Mouse (Mus musculus) midbrain, embryonic 10.5 days (tissue): ENCODE results near the gene Guk1. TPM values are rescaled to one million over a fixed set of nuclear protein-coding genes. Genes with fewer than 3 reads are reported as not detected.
A peak's percentile ranks its signal among the peaks of the same experiment; 100 is the strongest.

Experiments
- DNase-seq: peaks from one replicate; pipeline ENCODE4 v3.0.0-alpha.2; 2017; ENCODE audit warnings: low spot score
- H3K27ac ChIP-seq: fragments of 300-500 bp; sonication (generic); replicated peaks from 2 replicates; pipeline ENCODE4 v1.5.1; 2016; ENCODE audit warnings: mild to moderate bottlenecking
- H3K27me3 ChIP-seq: fragments of 300-500 bp; sonication (generic); 2 replicates; pipeline ENCODE4 v1.6.1; 2016; ENCODE audit warnings: low read depth, mild to moderate bottlenecking; ENCODE audit not compliant: poor library complexity, severe bottlenecking
- H3K36me3 ChIP-seq: fragments of 300-500 bp; sonication (generic); 2 replicates; pipeline ENCODE4 v1.6.1; 2016; ENCODE audit warnings: mild to moderate bottlenecking, moderate library complexity
- H3K4me1 ChIP-seq: fragments of 300-500 bp; sonication (generic); 2 replicates; pipeline ENCODE4 v1.6.1; 2016
- H3K4me3 ChIP-seq: fragments of 300-500 bp; sonication (generic); 2 replicates; pipeline ENCODE4 v1.5.1; 2016; ENCODE audit warnings: mild to moderate bottlenecking, moderate library complexity
- H3K9me3 ChIP-seq: fragments of 300-500 bp; sonication (generic); replicated peaks from 2 replicates; pipeline ENCODE4 v1.6.1; 2016; ENCODE audit warnings: mild to moderate bottlenecking
- WGBS: fragments of 180-500 bp; shearing (Covaris S2); methylation state at CpG from one replicate; pipeline ENCODE4 v1.1.7; 2016; 5-methylcytosine and 5-hydroxymethylcytosine counted together
- polyA plus RNA-seq: library from polyadenylated mRNA; unstranded; fragments of >200 nt; fragmentation: Nextera tagmentation; extraction: Ambion mirVana; gene quantifications from 2 replicates; pipeline ENCODE4 v1.2.1, GENCODE M21; 2016

The Guk1 gene
- polyA plus RNA-seq, 1 experiment from 2014 or later, result 115 TPM

- H3K36me3 ChIP-seq, result peaks cover 75% of the 10 kb centered on the region
- H3K27me3 ChIP-seq, result no peaks in the 10 kb centered on the region
- H3K4me1 ChIP-seq, result peaks cover 27% of the 10 kb centered on the region
- H3K27ac ChIP-seq, result peak within 1 kb of the TSS; percentile 94
- WGBS, result under 1% methylated on average over 67 of the region's 67 CpGs
- DNase-seq, result peak; percentile 96
- H3K4me3 ChIP-seq, result peak within 1 kb of the TSS; percentile 95
- H3K9me3 ChIP-seq, result no peaks in the 10 kb centered on the region
These were observed 16.3 kb upstream of the Guk1 start, which contains the start of gene 2310033P09Rik for GRCm38 (mm10) chr11:59208153-59208831. 2310033P09Rik (plus strand) TSS chr11:59208321.

- Histone ChIP-seq H3K27me3 (no peaks in the 10 kb centered on the region), H3K4me3 (peak within 1 kb of the TSS; percentile 98), H3K4me1 (peaks cover 18% of the 10 kb centered on the region), H3K9me3 (no peaks in the 10 kb centered on the region), H3K27ac (peak within 1 kb of the TSS; percentile 85), H3K36me3 (peaks cover 46% of the 10 kb centered on the region)
- 1% methylated on average over 63 of the region's 63 CpGs for WGBS
- DNase-seq, result peak; percentile 96
These were observed 10.3 kb upstream of the Guk1 start, which contains the start of gene Mrpl55 for GRCm38 (mm10) chr11:59202081-59202995. Mrpl55 (plus strand) TSS chr11:59202486.

DNA sequence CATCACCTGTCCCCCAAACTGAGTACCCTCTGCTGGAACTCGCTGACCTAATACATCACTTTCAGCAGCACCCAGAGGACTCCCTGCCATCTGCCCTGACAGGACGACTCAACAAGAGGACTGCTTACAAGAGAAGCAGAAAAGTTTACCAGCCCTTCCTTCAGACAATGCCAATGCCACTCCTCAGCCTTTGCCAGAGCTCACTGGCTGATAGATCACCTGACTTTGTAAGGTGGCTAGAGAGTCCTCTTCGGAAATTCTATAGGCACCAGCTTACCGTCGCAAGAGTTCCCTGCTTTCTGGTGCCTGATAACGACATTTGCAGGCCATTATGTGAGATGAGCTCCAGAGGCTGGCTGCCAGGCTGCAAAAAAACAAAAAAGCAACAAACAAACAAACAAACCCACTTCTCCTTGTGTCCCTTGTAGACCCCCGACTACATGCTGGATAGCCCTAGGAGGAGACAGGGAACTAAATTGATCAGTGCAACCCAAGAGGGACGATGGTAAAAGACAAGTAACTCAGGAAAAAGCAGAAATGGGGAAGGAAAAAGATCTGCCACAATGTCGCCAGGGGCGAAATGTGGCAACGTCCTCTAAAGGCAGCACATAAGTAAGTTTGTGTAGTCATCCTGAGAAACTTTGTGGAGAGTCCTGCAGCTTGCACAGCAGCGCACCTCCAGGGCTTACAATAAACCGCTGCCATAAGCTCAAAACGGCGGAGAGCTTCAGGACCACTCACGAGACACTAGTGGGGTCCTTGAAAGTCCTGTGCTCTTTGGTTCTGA lies 9.4 kb upstream of the Guk1 start:
- Histone ChIP-seq H3K9me3 (no peaks in the 10 kb centered on the region), H3K27ac (peak overlapping the region; percentile 85), H3K27me3 (no peaks in the 10 kb centered on the region), H3K4me3 (peak overlapping the region; percentile 98), H3K36me3 (peaks cover 38% of the 10 kb centered on the region), H3K4me1 (peaks cover 18% of the 10 kb centered on the region)
- WGBS, result 38% methylated on average over 16 of the region's 16 CpGs
- no peak for DNase-seq

GRCm38 (mm10) chr11:59196230-59196629 lies 4.2 kb upstream of the Guk1 start:
- Histone ChIP-seq H3K4me3 (no peak overlapping the region), H3K27ac (no peak overlapping the region), H3K27me3 (no peaks in the 10 kb centered on the region; the same call in 1 of the 2 replicates)

DNA sequence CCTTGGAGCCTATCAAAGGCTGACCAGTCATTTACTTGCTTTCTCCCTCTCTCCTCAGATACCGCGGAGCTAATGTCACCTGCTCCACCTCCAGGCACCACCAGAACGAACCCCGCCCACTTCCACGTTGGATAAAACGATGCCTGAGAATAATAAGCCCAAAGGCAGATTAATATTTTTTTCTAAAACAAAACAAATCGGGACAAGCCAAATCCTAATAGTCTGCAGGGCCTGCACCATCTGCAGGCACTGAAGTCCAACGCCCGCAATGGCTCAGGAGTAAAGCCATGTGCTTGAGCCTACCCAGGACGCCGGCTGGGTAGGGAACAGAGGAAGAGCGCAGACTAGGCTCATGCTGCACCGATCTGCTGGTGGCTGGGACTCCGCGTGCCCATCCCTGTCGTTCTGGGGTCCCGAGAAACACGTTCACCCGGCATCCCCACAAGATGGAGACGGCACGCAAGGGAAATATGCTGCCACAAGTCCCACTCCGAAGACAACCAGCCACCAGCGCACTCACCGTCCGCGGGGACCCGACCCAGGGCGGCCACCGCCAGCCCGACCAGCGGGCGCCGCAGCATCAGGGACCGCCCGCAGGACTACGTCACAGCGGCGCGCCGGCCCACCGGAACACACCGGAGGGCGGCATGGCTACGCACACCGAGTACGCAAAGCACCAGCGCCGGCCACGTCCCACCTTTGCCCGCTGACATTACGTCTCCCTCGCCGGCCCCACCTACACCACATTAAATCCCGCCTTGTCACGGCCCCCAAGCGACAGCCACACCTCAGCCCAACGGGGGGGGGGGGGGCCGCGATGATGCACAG lies 567 bp downstream of the Guk1 start:
- WGBS, result under 1% methylated on average over 59 of the region's 59 CpGs
- Histone ChIP-seq H3K9me3 (no peaks in the 10 kb centered on the region), H3K27ac (peak overlapping the region; percentile 85), H3K4me1 (peaks cover 17% of the 10 kb centered on the region), H3K27me3 (no peaks in the 10 kb centered on the region; the same call in 1 of the 2 replicates), H3K4me3 (peak overlapping the region; percentile 76), H3K36me3 (peaks cover 9% of the 10 kb centered on the region; the same call in 1 of the 2 replicates)
- DNase-seq, result peak; percentile 88

More at GRCm38 (mm10) chr11:59196230-59196629, 4.2 kb upstream of the Guk1 start:
- peaks cover 13% of the 10 kb centered on the region; the same call in 1 of the 2 replicates for H3K36me3 ChIP-seq
- DNase-seq, result no peak
- H3K4me1 ChIP-seq, result peaks cover 6% of the 10 kb centered on the region
- H3K9me3 ChIP-seq, result no peaks in the 10 kb centered on the region

- Histone ChIP-seq H3K36me3 (peaks cover 45% of the 10 kb centered on the region), H3K27me3 (no peaks in the 10 kb centered on the region), H3K4me3 (no peak overlapping the region), H3K27ac (no peak overlapping the region), H3K4me1 (peaks cover 24% of the 10 kb centered on the region), H3K9me3 (no peaks in the 10 kb centered on the region)
- 86% methylated on average over 6 of the region's 6 CpGs for WGBS
- DNase-seq, result no peak
These were observed 4.3 kb downstream of the Guk1 start for GRCm38 (mm10) chr11:59187706-59188105.

GRCm38 (mm10) chr11:59185490-59185889 lies 6.5 kb downstream of the Guk1 start:
- 85% methylated on average over 5 of the region's 5 CpGs for WGBS
- Histone ChIP-seq H3K4me1 (peaks cover 19% of the 10 kb centered on the region), H3K4me3 (no peak overlapping the region), H3K27ac (no peak overlapping the region), H3K9me3 (no peaks in the 10 kb centered on the region), H3K36me3 (peaks cover 47% of the 10 kb centered on the region), H3K27me3 (no peaks in the 10 kb centered on the region)
- no peak for DNase-seq

DNA sequence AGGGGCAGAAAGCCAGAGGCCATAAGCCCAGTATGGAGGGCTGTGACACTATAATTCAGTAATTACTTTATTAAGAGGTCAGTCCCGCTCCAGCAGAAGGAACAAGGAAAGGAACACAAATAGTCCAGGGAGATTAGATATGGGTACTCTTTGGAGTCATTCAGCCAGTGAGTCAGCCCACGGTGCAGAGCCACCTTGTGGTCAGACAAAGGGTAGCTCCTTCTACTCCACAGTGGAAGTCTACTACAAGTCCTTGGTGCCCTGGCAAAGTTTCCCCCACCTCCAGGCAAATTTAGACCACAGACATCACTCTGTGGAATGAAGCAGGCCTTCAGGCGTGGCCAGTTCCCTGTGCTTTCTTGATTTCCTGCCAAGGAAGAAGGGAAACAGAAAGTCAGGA lies 8.2 kb downstream of the Guk1 start:
- WGBS, result 52% methylated on average over 3 of the region's 3 CpGs
- Histone ChIP-seq H3K4me1 (peaks cover 10% of the 10 kb centered on the region), H3K36me3 (peaks cover 47% of the 10 kb centered on the region), H3K4me3 (no peak overlapping the region), H3K9me3 (no peaks in the 10 kb centered on the region), H3K27me3 (peaks cover 14% of the 10 kb centered on the region), H3K27ac (no peak overlapping the region)
- DNase-seq, result peak; percentile 34

DNA sequence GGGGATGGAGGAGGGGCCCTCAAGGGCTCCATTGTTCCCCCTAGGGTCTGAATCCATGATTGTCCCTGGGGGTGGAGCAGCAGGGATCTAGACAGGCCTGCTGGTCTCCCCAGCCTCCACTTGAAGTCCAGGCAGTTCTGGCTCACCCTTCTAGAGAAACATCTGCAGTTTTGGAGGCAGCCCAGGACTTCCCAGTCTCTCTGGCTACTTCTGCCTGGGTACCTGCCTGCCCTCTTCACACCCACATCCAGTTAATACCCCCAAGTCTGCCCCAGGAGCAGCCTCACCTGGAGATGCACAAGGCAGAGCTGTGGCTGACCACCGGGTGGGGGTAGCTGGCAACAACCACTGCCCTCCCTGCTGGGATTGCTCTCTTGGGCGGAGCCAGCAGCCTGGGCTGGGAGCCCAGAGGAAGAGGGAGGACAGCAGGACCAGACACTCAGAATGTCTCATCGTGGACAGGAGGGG lies 9.1 kb downstream of the Guk1 start, which contains the start of gene Gjc2:
TSS of gene Gjc2 (minus strand) at position 350 of the 468 bp plus-strand sequence.
- Histone ChIP-seq H3K4me1 (peaks cover 10% of the 10 kb centered on the region), H3K4me3 (no peak within 1 kb of the TSS), H3K9me3 (no peaks in the 10 kb centered on the region), H3K27ac (no peak within 1 kb of the TSS), H3K36me3 (peaks cover 47% of the 10 kb centered on the region), H3K27me3 (peaks cover 24% of the 10 kb centered on the region)
- DNase-seq, result no peak
- 46% methylated on average over 3 of the region's 3 CpGs for WGBS

DNA sequence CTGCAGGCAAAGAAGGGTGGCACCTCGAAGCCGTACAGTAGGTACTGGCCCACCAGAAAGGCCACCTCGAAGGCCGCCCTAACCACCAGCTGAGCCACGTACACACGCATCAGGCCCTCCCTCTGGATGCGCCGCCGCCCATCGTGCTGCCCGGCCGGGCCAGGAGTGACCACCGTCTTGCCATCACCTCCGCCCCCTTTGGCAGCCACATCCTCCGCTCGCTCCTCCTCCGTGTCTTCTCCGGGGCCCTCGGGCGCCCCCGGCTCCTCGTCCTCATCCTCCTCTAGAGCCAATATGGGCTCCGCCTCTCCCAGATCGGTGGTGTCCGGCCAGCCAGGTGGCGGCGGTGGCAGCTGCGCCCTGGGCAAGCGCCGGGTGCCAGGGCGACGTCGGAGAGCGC lies 15.1 kb downstream of the Guk1 start:
- Histone ChIP-seq H3K9me3 (no peaks in the 10 kb centered on the region), H3K36me3 (no peaks in the 10 kb centered on the region), H3K4me3 (peak overlapping the region; percentile 26; the same call in 1 of the 2 replicates), H3K27ac (no peak overlapping the region), H3K4me1 (peaks cover 9% of the 10 kb centered on the region), H3K27me3 (peaks cover 62% of the 10 kb centered on the region)
- no peak for DNase-seq
- 6% methylated on average over 34 of the region's 34 CpGs for WGBS

GRCm38 (mm10) chr11:59176475-59176874 lies 15.5 kb downstream of the Guk1 start:
- H3K4me3 ChIP-seq, result peak overlapping the region; percentile 26

More at GRCm38 (mm10) chr11:59176475-59176874, 15.5 kb downstream of the Guk1 start:
- no peak for DNase-seq
- H3K9me3 ChIP-seq, result no peaks in the 10 kb centered on the region
- no peaks in the 10 kb centered on the region for H3K36me3 ChIP-seq
- peaks cover 9% of the 10 kb centered on the region for H3K4me1 ChIP-seq
- H3K27me3 ChIP-seq, result peaks cover 62% of the 10 kb centered on the region
- 4% methylated on average over 48 of the region's 48 CpGs for WGBS
- no peak overlapping the region for H3K27ac ChIP-seq
